Mouse (Mus musculus) midbrain, embryonic 10.5 days (tissue): Measurements from ENCODE around the gene Polr2i. TPM values are rescaled to one million over a fixed set of nuclear protein-coding genes. Genes with fewer than 3 reads are reported as not detected.
"Not testable (repeated sequence)": the region's sequence is repeated elsewhere in the genome, so short reads cannot be mapped to it uniquely, and the experiment has no call there.

Experiments
- DNase-seq: peaks from one replicate; pipeline ENCODE4 v3.0.0-alpha.2; 2017; ENCODE audit warnings: low spot score
- H3K27ac ChIP-seq: fragments of 300-500 bp; sonication (generic); replicated peaks from 2 replicates; pipeline ENCODE4 v1.5.1; 2016; ENCODE audit warnings: mild to moderate bottlenecking
- H3K27me3 ChIP-seq: fragments of 300-500 bp; sonication (generic); 2 replicates; pipeline ENCODE4 v1.6.1; 2016; ENCODE audit warnings: low read depth, mild to moderate bottlenecking; ENCODE audit not compliant: poor library complexity, severe bottlenecking
- H3K36me3 ChIP-seq: fragments of 300-500 bp; sonication (generic); 2 replicates; pipeline ENCODE4 v1.6.1; 2016; ENCODE audit warnings: mild to moderate bottlenecking, moderate library complexity
- H3K4me1 ChIP-seq: fragments of 300-500 bp; sonication (generic); 2 replicates; pipeline ENCODE4 v1.6.1; 2016
- H3K4me3 ChIP-seq: fragments of 300-500 bp; sonication (generic); 2 replicates; pipeline ENCODE4 v1.5.1; 2016; ENCODE audit warnings: mild to moderate bottlenecking, moderate library complexity
- H3K9me3 ChIP-seq: fragments of 300-500 bp; sonication (generic); replicated peaks from 2 replicates; pipeline ENCODE4 v1.6.1; 2016; ENCODE audit warnings: mild to moderate bottlenecking
- WGBS: fragments of 180-500 bp; shearing (Covaris S2); methylation state at CpG from one replicate; pipeline ENCODE4 v1.1.7; 2016; 5-methylcytosine and 5-hydroxymethylcytosine counted together
- polyA plus RNA-seq: library from polyadenylated mRNA; unstranded; fragments of >200 nt; fragmentation: Nextera tagmentation; extraction: Ambion mirVana; gene quantifications from 2 replicates; pipeline ENCODE4 v1.2.1, GENCODE M21; 2016

Polr2i gene
- 155 and 162 TPM in 2 replicates for polyA plus RNA-seq

DNA sequence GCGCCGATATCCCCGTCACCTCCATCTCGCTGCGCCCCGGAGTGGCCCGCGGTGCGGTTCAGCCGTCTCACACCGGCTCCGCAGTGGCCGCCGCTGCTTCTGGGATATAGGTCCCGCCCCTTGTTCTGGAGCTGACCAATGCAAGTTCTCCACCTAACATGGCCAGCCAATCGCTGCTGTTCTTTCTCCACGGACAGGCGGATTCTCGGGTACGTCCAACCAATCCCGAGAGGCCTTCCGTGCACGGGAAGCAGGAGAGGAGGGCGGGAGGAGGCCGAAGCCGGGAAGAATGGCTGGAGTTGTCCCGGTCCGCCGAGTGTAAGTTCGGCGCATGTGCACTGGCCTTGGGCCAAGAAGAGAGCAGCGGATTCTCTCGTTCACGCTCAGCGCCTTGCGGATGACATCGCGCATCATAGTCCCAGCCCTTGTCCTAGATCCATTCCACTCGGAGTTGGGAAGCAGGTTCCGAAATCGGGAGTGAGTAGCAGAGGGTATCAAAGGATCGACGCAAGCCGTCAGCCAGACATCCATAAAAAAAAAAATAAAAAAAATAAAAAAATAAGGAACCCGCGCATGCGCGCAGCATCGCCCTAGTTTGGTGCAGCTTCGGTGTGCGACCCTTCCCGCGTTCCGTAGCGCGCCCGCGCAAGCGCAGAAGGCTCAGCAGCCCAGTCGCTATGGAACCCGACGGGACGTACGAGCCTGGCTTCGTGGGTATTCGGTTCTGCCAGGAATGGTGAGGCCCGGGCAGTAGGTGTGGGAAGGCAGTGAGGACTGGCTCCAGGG lies at the start of gene Polr2i, which contains the start of gene Tbcb:
TSS of gene Polr2i (plus strand) at position 280 of the 786 bp plus-strand sequence.
TSS of gene Tbcb (minus strand) at position 604 of the 786 bp plus-strand sequence.
- H3K36me3 ChIP-seq, result peaks cover 54% of the 10 kb centered on the region
- under 1% methylated on average over 67 of the region's 67 CpGs for WGBS

DNA sequence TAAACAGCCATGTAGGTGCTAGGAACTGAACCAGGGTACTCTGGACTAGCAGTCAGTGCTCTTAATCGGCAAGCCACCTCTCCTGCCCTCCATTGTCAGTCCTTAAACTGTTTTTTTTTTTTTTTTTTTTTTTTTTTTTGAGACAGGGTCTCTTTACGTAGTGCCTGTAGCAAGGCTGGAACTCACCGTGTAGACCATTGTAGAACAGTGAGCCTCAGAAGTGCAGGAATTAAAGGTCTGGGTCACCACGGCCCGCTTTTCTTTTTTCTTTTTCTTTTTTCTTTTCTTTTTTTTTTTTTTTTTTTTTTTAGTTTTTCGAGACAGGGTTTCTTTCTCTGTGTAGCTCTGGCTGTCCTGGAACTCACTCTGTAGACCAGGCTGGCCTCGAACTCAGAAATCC lies 48.6 kb upstream of the Polr2i start:
- H3K36me3 ChIP-seq, result peaks cover 43% of the 10 kb centered on the region
- 74% methylated on average over 7 of the region's 7 CpGs for WGBS
- H3K27ac ChIP-seq, H3K4me3 ChIP-seq, H3K27me3 ChIP-seq, H3K9me3 ChIP-seq, DNase-seq: not testable (repeated sequence)
- peaks cover 19% of the 10 kb centered on the region for H3K4me1 ChIP-seq

More for the DNA sequence above, at the start of gene Polr2i, which contains the start of gene Tbcb:
- H3K27me3 ChIP-seq, result no peaks in the 10 kb centered on the region
- DNase-seq, result peak; percentile 98
- peak within 1 kb of the TSS; percentile 96 for H3K27ac ChIP-seq
- H3K4me3 ChIP-seq, result peak within 1 kb of the TSS; percentile 83
- H3K4me1 ChIP-seq, result peaks cover 22% of the 10 kb centered on the region
- no peaks in the 10 kb centered on the region for H3K9me3 ChIP-seq

DNA sequence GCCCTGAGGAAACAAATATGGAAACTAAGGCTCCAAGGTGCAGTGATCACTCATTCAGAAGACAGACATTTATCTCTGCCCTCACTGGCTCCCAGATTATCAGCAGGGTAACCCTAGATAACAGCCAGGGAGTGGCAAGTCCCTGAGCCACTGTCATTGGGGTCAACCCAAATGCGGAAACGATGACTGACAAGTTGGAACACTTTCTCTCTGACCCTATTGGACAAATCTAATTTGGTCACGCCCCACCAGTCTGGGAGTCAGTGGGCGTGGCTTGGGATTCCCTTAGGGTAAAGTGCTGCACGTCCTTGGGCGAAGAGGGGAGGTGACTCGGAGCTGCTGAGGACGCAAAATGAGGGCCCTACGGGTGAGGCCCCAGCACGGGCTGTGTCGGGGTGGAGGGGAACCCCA lies 47.9 kb upstream of the Polr2i start, which contains the start of gene Cox7a1:
TSS of gene Cox7a1 (plus strand) at position 266 of the 411 bp plus-strand sequence.
- no peaks in the 10 kb centered on the region for H3K27me3 ChIP-seq

DNA sequence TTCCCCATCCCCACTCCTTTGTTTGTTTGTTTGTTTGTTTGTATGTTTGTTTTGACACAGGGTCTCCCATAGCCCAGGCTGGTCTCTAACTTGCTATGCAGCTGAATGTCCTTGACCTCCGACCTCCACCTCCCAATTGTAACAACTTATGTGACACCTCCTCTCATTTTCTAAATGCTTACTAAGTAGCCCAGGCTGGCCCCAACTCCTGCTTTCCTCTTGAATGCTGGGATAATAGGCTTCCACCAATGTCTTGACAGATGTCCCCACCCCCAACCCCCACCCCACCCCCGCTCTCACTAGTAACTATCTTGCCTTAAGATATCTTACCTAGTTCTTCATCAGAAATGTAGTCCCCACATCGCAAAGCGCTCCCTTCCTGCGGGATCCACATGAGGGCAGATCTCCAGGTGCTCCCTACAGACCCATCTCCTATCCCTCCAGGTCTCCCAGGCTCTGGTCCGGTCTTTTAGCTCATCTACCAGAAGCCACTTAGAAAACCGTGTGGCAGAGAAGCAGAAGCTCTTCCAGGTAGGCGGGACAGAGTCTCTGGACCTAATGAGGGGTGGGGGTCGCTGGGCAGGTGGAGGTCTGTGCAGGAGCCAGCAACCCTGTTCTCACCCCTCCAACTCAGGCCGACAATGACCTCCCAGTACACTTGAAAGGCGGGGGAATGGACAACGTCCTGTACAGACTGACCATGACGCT lies 47.0 kb upstream of the Polr2i start:
- 72% methylated on average over 13 of the region's 13 CpGs for WGBS

More for the DNA sequence above, 47.9 kb upstream of the Polr2i start, which contains the start of gene Cox7a1:
- under 1% methylated on average over 11 of the region's 11 CpGs for WGBS
- H3K9me3 ChIP-seq, result no peaks in the 10 kb centered on the region
- DNase-seq, result peak; percentile 78
- peaks cover 43% of the 10 kb centered on the region for H3K36me3 ChIP-seq
- H3K4me3 ChIP-seq, result peak within 1 kb of the TSS; percentile 46
- H3K4me1 ChIP-seq, result peaks cover 19% of the 10 kb centered on the region
- 0 out of 2 replicates have a peak within 1 kb of the TSS, but pooled peaks have one; percentile 56 for H3K27ac ChIP-seq

DNA sequence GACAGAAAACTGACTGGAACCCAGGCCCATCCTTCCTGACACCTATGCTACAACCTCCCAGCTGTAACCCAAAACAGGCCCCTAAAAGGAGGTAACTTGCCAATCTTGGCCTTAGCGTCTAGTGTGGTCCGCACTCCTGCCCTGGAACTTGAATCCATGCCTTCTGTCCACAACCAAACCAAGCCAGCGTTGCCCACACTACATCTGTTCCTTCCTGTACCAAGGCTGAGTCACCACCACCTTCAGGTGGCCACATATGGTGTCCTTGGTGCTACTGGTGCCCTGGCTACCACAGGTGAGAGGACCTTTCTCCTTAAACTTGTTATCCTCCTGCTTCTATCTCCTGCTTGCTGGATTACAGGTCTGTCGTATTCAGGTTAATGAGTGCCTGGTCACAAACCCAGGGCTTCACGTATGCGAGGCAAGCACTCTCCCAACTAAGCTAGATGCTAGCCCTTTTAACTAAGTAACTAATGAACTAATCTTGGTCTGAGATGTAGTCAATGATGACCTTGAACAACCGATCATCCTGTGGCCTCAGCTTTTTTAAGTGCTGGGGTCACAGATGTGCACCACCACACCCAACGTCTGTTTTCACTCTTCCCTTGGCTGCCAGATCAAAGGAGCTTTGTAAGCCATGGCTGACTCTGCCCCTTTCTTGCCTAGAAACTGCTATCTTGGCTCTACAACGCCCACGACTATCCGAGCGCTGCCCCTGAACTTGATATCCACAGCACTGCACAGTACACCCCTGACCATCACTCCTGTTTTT lies 43.2 kb upstream of the Polr2i start:
- peaks cover 73% of the 10 kb centered on the region for H3K36me3 ChIP-seq
- DNase-seq, result no peak
- H3K4me1 ChIP-seq, result peaks cover 29% of the 10 kb centered on the region
- WGBS, result 91% methylated on average over 12 of the region's 12 CpGs
- H3K27me3 ChIP-seq, result no peaks in the 10 kb centered on the region
- no peaks in the 10 kb centered on the region for H3K9me3 ChIP-seq
- H3K4me3 ChIP-seq, result no peak overlapping the region
- H3K27ac ChIP-seq, result no peak overlapping the region

More for the DNA sequence above, 47.0 kb upstream of the Polr2i start:
- Histone ChIP-seq H3K27ac (no peak overlapping the region), H3K9me3 (no peaks in the 10 kb centered on the region), H3K4me1 (peaks cover 19% of the 10 kb centered on the region), H3K27me3 (no peaks in the 10 kb centered on the region), H3K4me3 (0 out of 2 replicates have a peak overlapping the region, but pooled peaks have one; percentile 46), H3K36me3 (peaks cover 47% of the 10 kb centered on the region)
- no peak for DNase-seq

DNA sequence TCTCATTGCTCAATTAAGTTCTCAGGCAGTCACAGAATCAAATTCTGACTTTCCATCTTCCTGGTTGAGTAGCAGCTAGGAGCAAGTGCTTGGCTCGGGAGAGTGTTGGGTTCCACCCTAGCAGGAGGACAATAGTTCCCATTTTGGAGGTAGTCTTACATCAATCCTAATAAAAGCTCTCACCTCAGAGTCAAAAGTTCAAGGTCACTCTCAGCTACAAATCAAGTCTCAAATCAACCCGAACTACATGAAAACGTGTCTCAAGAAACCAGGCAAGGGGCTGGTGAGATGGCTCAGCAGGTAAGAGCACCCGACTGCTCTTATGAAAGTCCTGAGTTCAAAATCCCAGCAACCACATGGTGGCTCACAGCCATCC lies 42.6 kb upstream of the Polr2i start:
- Histone ChIP-seq H3K27me3 (no peaks in the 10 kb centered on the region), H3K9me3 (no peaks in the 10 kb centered on the region), H3K4me3 (no peak overlapping the region), H3K27ac (no peak overlapping the region), H3K36me3 (peaks cover 73% of the 10 kb centered on the region), H3K4me1 (peaks cover 28% of the 10 kb centered on the region)
- 92% methylated on average over 4 of the region's 4 CpGs for WGBS
- DNase-seq, result no peak

DNA sequence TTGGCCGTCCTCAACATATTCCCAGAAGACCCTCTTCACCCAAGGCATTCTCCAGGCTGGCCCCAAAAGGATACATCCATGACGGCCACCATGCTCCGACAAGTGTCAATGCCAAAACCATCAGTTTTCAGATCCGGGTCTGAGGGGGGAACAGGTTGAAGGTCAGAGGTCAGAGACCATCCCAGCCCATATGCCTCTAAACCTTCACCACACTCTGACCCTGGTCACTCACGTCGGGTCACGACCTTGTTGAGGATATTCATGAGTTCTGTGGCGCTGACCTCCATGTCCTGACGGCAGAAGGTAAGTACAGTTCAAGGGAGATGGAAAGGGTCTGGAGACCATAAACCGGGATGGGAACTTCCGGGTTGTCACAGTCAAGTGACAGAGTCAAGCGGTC lies 39.7 kb upstream of the Polr2i start:
- DNase-seq, result no peak
- H3K27ac ChIP-seq, result no peak overlapping the region
- no peaks in the 10 kb centered on the region for H3K27me3 ChIP-seq
- H3K4me3 ChIP-seq, result no peak overlapping the region
- H3K4me1 ChIP-seq, result peaks cover 28% of the 10 kb centered on the region
- H3K36me3 ChIP-seq, result peaks cover 51% of the 10 kb centered on the region
- no peaks in the 10 kb centered on the region for H3K9me3 ChIP-seq
- WGBS, result 91% methylated on average over 12 of the region's 12 CpGs

DNA sequence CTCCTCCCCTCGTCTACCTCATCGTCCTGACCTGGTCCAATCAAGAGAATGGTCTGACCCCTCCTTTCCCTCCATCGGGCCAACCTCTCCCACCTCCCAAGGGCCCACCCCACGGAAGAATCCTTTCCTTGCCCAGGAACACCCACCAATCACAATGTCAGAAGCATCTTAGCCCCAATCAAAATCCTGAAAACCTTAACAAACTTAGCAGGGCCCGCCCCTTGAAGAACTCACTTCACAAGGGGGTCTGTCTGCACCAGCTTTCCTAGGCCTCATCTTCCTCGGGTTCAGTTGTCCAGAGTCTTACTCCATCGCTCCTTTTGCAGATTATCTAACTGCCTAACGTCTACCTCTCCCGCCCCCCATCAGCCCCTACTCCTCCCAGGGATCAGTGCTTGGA lies 38.7 kb upstream of the Polr2i start:
- no peak for DNase-seq
- H3K4me3 ChIP-seq, result peak overlapping the region; percentile 83
- no peak overlapping the region for H3K27ac ChIP-seq
- peaks cover 41% of the 10 kb centered on the region for H3K36me3 ChIP-seq
- no peaks in the 10 kb centered on the region for H3K27me3 ChIP-seq
- 15% methylated on average over 9 of the region's 9 CpGs for WGBS
- no peaks in the 10 kb centered on the region for H3K9me3 ChIP-seq
- peaks cover 28% of the 10 kb centered on the region for H3K4me1 ChIP-seq

DNA sequence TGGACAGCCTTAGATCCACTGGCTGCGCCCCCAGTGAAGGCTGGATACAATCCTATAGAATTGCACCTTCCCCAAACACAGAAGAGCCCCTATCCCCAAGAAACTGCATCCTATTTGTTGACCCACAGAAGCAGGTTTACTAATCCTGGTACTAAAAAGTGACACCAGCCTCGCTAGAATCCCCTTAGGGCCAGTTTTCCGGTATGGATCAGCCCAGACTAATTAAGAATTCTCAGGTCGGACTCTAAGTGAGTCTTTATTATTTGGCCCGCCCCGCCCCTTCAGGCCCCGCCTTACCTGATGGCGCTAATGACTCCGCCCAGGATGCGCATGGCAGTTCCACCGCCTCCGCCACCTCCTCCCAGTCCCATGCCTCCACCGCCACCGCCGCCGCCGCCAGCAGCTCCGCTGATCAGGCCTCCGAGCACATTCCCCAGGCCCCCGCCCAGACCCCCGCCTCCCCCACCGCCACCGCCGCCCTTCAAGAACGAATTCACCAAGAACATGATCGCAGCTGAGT lies 38.1 kb upstream of the Polr2i start:
- H3K27ac ChIP-seq, result peak overlapping the region; percentile 86

DNA sequence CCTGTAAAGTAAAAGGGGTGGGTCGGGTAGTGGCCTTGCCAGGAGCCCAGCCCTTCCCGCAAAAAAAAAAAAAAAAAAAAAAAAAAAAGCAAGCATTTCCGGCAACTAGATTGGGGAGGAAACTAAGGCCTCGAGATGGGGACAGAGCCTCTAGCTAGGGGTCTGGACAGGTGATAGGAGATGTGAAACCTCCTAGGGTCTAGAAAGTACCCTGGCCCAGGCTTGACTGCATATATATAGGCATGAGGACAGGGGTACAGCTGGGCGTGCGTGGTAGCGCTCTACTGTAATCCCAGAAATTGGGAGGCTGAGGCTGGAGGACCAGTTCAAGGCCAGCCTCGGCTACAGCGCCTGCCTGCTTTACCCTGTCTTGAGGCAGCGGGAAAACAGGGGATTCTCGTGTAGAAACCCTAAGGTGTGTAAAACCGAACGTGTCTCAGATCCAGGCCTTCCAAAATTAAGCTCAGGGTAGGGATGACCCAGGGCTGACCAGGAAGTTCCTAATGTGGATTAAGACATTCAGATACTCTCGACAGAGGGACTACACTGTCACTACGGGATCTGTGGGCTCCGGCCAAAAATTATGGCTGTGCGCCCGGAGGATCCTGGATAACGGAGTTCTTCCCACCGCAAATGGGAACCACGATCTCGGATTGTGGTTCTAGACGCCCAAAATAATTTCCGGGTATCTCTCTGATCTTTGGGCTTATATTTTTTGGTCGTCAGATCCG lies 37.5 kb upstream of the Polr2i start:
- Histone ChIP-seq H3K4me3 (peak overlapping the region; percentile 83), H3K36me3 (peaks cover 29% of the 10 kb centered on the region), H3K27me3 (no peaks in the 10 kb centered on the region), H3K4me1 (peaks cover 28% of the 10 kb centered on the region), H3K9me3 (no peaks in the 10 kb centered on the region), H3K27ac (peak overlapping the region; percentile 86)
- peak; percentile 44 for DNase-seq
- WGBS, result under 1% methylated on average over 26 of the region's 26 CpGs

More for the DNA sequence above, 38.1 kb upstream of the Polr2i start:
- Histone ChIP-seq H3K4me1 (peaks cover 28% of the 10 kb centered on the region), H3K9me3 (no peaks in the 10 kb centered on the region), H3K27me3 (no peaks in the 10 kb centered on the region), H3K4me3 (peak overlapping the region; percentile 83), H3K36me3 (peaks cover 35% of the 10 kb centered on the region)
- WGBS, result under 1% methylated on average over 26 of the region's 26 CpGs
- DNase-seq, result peak; percentile 81

DNA sequence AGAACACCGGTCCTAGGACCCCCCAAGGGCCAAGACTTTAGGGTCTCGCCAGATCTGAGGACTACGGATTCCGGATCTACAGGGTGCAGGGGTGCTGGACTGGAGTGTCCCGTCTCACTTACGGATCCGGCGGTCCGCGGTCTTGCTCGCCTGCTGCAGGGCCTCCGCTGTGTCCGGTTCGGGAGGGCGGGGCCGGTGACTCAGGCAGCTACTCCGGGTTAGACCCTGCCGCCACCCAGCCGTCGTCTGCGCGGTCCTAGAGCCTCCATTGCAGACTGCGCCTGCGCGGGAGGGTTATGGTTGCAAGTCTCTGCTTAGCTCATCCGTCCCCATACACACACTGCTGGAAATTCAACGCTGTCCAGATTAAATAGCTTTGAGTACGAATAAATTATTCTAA lies 36.9 kb upstream of the Polr2i start:
- DNase-seq, result peak; percentile 98
- under 1% methylated on average over 28 of the region's 28 CpGs for WGBS
- Histone ChIP-seq H3K36me3 (peaks cover 27% of the 10 kb centered on the region), H3K27ac (peak overlapping the region; percentile 86), H3K27me3 (no peaks in the 10 kb centered on the region), H3K4me3 (peak overlapping the region; percentile 83), H3K4me1 (peaks cover 28% of the 10 kb centered on the region), H3K9me3 (no peaks in the 10 kb centered on the region)
